8 mouse cellular contexts compared by ENCODE assay signal in genomic region chr3:65959416-65960001, GRCm38 (mm10). TPM values are rescaled to one million over a fixed set of nuclear protein-coding genes. Genes with fewer than 3 reads are reported as not detected.
DNase-seq lines count a peak whose midpoint lies in the region; ATAC-seq and TF ChIP-seq lines count a peak whose summit lies in the region.

No protein-coding gene starts in this region.

- no peak for TF ChIP-seq CTCF in liver, embryonic 14.5 days (IDR thresholded peaks at IDR 0.05; ENCODE audit: low read depth)
- no peak for TF ChIP-seq CTCF in stomach, postnatal 0 days (IDR thresholded peaks at IDR 0.05; ENCODE audit: low read depth)

- peak; percentile 74 for DNase-seq in retina, postnatal 1 day
- DNase-seq in retina, embryonic 14.5 days (ENCODE audit: low spot score): no peak
- no peak for DNase-seq in liver, embryonic 14.5 days (ENCODE audit: low read depth in 3 of 3, low spot score in 3 of 3)
- DNase-seq in stomach, postnatal 0 days (ENCODE audit: low spot score): no peak
- DNase-seq in ovary, postnatal 36 days (ENCODE audit: low spot score): no peak
- no peak for DNase-seq in natural killer cell, adult 2 months (ENCODE audit: low spot score in 2 of 2)

- peaks cover 34% of the 10 kb centered on the region for H3K36me3 ChIP-seq in erythroblast, embryonic 14.5 days (ENCODE audit: control insufficient read depth)
- H3K36me3 ChIP-seq in liver, embryonic 14.5 days (replicated peaks; ENCODE audit: control insufficient read depth, insufficient read depth, low read depth): peaks cover 20% of the 10 kb centered on the region
- H3K36me3 ChIP-seq in stomach, postnatal 0 days (ENCODE audit: control insufficient read depth, insufficient read depth, low read length): no peaks in the 10 kb centered on the region

- peak overlapping the region; percentile 96 for H3K27ac ChIP-seq in liver, embryonic 14.5 days
- no peak overlapping the region for H3K27ac ChIP-seq in stomach, postnatal 0 days (replicated peaks)

- TF ChIP-seq EP300 in liver, embryonic 14.5 days (IDR thresholded peaks at IDR 0.05; ENCODE audit: low read depth): no peak
- TF ChIP-seq EP300 in stomach, postnatal 0 days (optimal IDR thresholded peaks at IDR 0.05): no peak

- WGBS in liver, embryonic 14.5 days (ENCODE audit: insufficient replicate concordance): 72% methylated on average over 3 of the region's 3 CpGs
- WGBS in stomach, postnatal 0 days: 77% methylated on average over 3 of the region's 3 CpGs

- H3K4me2 ChIP-seq in liver, embryonic 14.5 days (ENCODE audit: low read depth): peak overlapping the region; percentile 96
- H3K4me2 ChIP-seq in stomach, postnatal 0 days (replicated peaks; ENCODE audit: low read depth): 0 out of 2 replicates have a peak overlapping the region, but pooled peaks have one; percentile 64

- H3K27me3 ChIP-seq in erythroblast, embryonic 14.5 days (ENCODE audit: control insufficient read depth): no peaks in the 10 kb centered on the region
- H3K27me3 ChIP-seq in liver, embryonic 14.5 days (ENCODE audit: control insufficient read depth, insufficient read depth, low read length): no peaks in the 10 kb centered on the region
- no peaks in the 10 kb centered on the region for H3K27me3 ChIP-seq in stomach, postnatal 0 days (ENCODE audit: control insufficient read depth, insufficient read depth, low read length)

- ATAC-seq in erythroblast, adult 5-6 weeks (replicated peaks; ENCODE audit: low FRiP score, poor library complexity, severe bottlenecking): no peak
- ATAC-seq in liver, embryonic 14.5 days (ENCODE audit: insufficient read depth): no peak
- ATAC-seq in stomach, postnatal 0 days (ENCODE audit: low FRiP score, low TSS enrichment): no peak

- no peaks in the 10 kb centered on the region for H3K9me3 ChIP-seq in erythroblast, embryonic 14.5 days (ENCODE audit: control insufficient read depth, low read length)
- no peaks in the 10 kb centered on the region for H3K9me3 ChIP-seq in liver, embryonic 14.5 days (ENCODE audit: control insufficient read depth, low read length)
- no peaks in the 10 kb centered on the region for H3K9me3 ChIP-seq in stomach, postnatal 0 days (ENCODE audit: control insufficient read depth, low read length)

- H3K4me3 ChIP-seq in erythroblast, embryonic 14.5 days (replicated peaks): peak overlapping the region; percentile 98
- H3K4me3 ChIP-seq in liver, embryonic 14.5 days (ENCODE audit: insufficient read depth in 1 of 2, low read depth in 2 of 2, low read length in 2 of 2): peak overlapping the region in 1 of 2 experiments; percentile 96; a peak in 2 of 4 replicates
- no peak overlapping the region for H3K4me3 ChIP-seq in stomach, postnatal 0 days (ENCODE audit: low read depth, low read length)

- peak overlapping the region; percentile 100 for H3K9ac ChIP-seq in liver, embryonic 14.5 days (replicated peaks)
- H3K9ac ChIP-seq in stomach, postnatal 0 days (ENCODE audit: low read length): no peak overlapping the region

- H3K4me1 ChIP-seq in erythroblast, embryonic 14.5 days (ENCODE audit: control insufficient read depth): peaks cover 67% of the 10 kb centered on the region
- H3K4me1 ChIP-seq in liver, embryonic 14.5 days (replicated peaks; ENCODE audit: control insufficient read depth in 2 of 2, insufficient read depth in 2 of 2, low read length in 1 of 2): peaks cover 49 to 50% of the 10 kb centered on the region in 2 experiments
- H3K4me1 ChIP-seq in stomach, postnatal 0 days (replicated peaks; ENCODE audit: control insufficient read depth, insufficient read depth): no peaks in the 10 kb centered on the region

RNA-seq across cellular contexts. Expression of gene Ccnl1, which starts 1.5 kb away (rescaled TPM):
- polyA plus RNA-seq in erythroblast, embryonic 14.5 days (2012): 5.6 and 6.3 TPM in 2 replicates
- total RNA-seq in erythroblast, adult 5-6 weeks (2015; ENCODE audit: low replicate concordance): 68.1 and 84.4 TPM in 2 replicates
- 102 and 150 TPM in 2 replicates for total RNA-seq in erythroblast, adult 5-6 weeks (2017; ENCODE audit: low replicate concordance)
- 29.9 and 45.9 TPM in 2 replicates for polyA plus RNA-seq in liver, embryonic 14.5 days (2012; rRNA removed)
- polyA plus RNA-seq in liver, embryonic 14.5 days (2014; fragmentation: Nextera tagmentation; extraction: Ambion mirVana): 41.6 and 44.2 TPM in 2 replicates
- polyA plus RNA-seq in stomach, postnatal 0 days (2015; fragmentation: Nextera tagmentation; extraction: Ambion mirVana): 51.4 and 54.3 TPM in 2 replicates
